Mouse (Mus musculus): ENCODE results near the gene Phf3.

- no peak for TF ChIP-seq POLR2A (IDR thresholded peaks at IDR 0.05; ENCODE audit: low read depth, low read length)
- TF ChIP-seq CTCF (IDR thresholded peaks at IDR 0.05; ENCODE audit: borderline replicate concordance, insufficient read depth, low read length) = no peak
These were observed 775 bp upstream of the Phf3 start for GRCm38 (mm10) chr1:30874261-30875131.
